Mouse (Mus musculus): Measurements from ENCODE around the gene Cfap100. TPM values are rescaled to one million over a fixed set of nuclear protein-coding genes. Genes with fewer than 3 reads are reported as not detected.

The Cfap100 gene
- polyA plus RNA-seq, 1 experiment from 2014 or later, result 0.23 TPM

GRCm38 (mm10) chr6:90411926-90412325, 16.7 kb downstream of the Cfap100 start:
- ATAC-seq, result no peak
- no peak overlapping the region for H3K9ac ChIP-seq

GRCm38 (mm10) chr6:90410972-90411371, 17.6 kb downstream of the Cfap100 start:
- ATAC-seq, result no peak
- no peaks in the 10 kb centered on the region for H3K36me3 ChIP-seq
- no peaks in the 10 kb centered on the region for H3K27me3 ChIP-seq (replicated peaks)
- no peaks in the 10 kb centered on the region for H3K9me3 ChIP-seq
- H3K4me1 ChIP-seq (replicated peaks), result no peaks in the 10 kb centered on the region
- WGBS, result 67% methylated on average over 1 of the region's 1 CpGs
- H3K9ac ChIP-seq, result no peak overlapping the region
- H3K4me3 ChIP-seq (replicated peaks), result no peak overlapping the region
- no peak overlapping the region for H3K4me2 ChIP-seq (replicated peaks)
- H3K27ac ChIP-seq, result no peak overlapping the region

More at GRCm38 (mm10) chr6:90411926-90412325, 16.7 kb downstream of the Cfap100 start:
- Histone ChIP-seq H3K27me3 (replicated peaks) (no peaks in the 10 kb centered on the region), H3K27ac (no peak overlapping the region), H3K36me3 (no peaks in the 10 kb centered on the region), H3K4me1 (replicated peaks) (no peaks in the 10 kb centered on the region), H3K4me2 (replicated peaks) (no peak overlapping the region), H3K4me3 (replicated peaks) (no peak overlapping the region), H3K9me3 (no peaks in the 10 kb centered on the region)
- WGBS, result 72% methylated on average over 7 of the region's 7 CpGs

- Histone ChIP-seq H3K27ac (no peak overlapping the region), H3K4me1 (replicated peaks) (no peaks in the 10 kb centered on the region), H3K9me3 (no peaks in the 10 kb centered on the region), H3K9ac (no peak overlapping the region), H3K27me3 (replicated peaks) (no peaks in the 10 kb centered on the region), H3K36me3 (no peaks in the 10 kb centered on the region), H3K4me3 (replicated peaks) (no peak overlapping the region), H3K4me2 (replicated peaks) (no peak overlapping the region)
- peak; percentile 59; the same call in 1 of the 2 replicates for ATAC-seq
Measured at GRCm38 (mm10) chr6:90408632-90409031, 20.0 kb downstream of the Cfap100 start.

DNA sequence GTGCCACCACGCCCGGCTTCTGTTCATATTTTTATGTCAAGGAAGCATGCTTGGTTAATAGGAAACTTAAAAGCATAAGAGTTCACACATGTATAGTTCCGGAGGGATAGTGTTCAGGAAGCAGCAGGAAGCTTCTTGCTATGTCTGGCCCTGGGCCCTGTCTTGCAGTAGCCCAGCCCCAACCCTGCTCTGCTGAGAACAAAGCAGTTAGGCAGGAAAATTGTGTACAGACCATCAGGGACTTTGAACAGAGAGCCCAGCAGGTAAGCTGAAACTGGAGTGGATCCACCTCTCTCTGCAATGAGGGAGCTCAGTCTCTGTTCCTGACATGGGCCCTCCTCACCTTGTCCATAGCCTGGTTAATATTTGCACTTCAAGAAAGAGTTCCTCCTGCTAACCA, 31.3 kb downstream of the Cfap100 start:
- ATAC-seq, result peak; percentile 81
- Histone ChIP-seq H3K4me2 (replicated peaks) (no peak overlapping the region), H3K4me1 (replicated peaks) (no peaks in the 10 kb centered on the region), H3K4me3 (replicated peaks) (no peak overlapping the region), H3K9ac (no peak overlapping the region), H3K27me3 (replicated peaks) (no peaks in the 10 kb centered on the region), H3K36me3 (0 out of 2 replicates have a peak, but pooled peaks cover 3% of the 10 kb centered on the region), H3K9me3 (no peaks in the 10 kb centered on the region), H3K27ac (peak overlapping the region; percentile 54; the same call in 1 of the 2 replicates)
- WGBS, result 88% methylated on average over 3 of the region's 3 CpGs

GRCm38 (mm10) chr6:90395751-90396150, 32.8 kb downstream of the Cfap100 start:
- H3K4me3 ChIP-seq (replicated peaks), result no peak overlapping the region
- no peaks in the 10 kb centered on the region for H3K4me1 ChIP-seq (replicated peaks)
- no peak overlapping the region for H3K9ac ChIP-seq
- 0 out of 2 replicates have a peak, but pooled peaks cover 3% of the 10 kb centered on the region for H3K36me3 ChIP-seq
- no peaks in the 10 kb centered on the region for H3K27me3 ChIP-seq (replicated peaks)
- no peak overlapping the region for H3K4me2 ChIP-seq (replicated peaks)
- H3K27ac ChIP-seq, result no peak overlapping the region
- ATAC-seq, result no peak
- no peaks in the 10 kb centered on the region for H3K9me3 ChIP-seq
- WGBS, result 88% methylated on average over 2 of the region's 2 CpGs

- no peaks in the 10 kb centered on the region for H3K9me3 ChIP-seq
- ATAC-seq, result peak; percentile 24; the same call in 1 of the 2 replicates
- no peak overlapping the region for H3K4me2 ChIP-seq (replicated peaks)
- H3K36me3 ChIP-seq, result 0 out of 2 replicates have a peak, but pooled peaks cover 2% of the 10 kb centered on the region
- H3K4me1 ChIP-seq (replicated peaks), result no peaks in the 10 kb centered on the region
- no peak overlapping the region for H3K27ac ChIP-seq
- no peak overlapping the region for H3K4me3 ChIP-seq (replicated peaks)
- no peaks in the 10 kb centered on the region for H3K27me3 ChIP-seq (replicated peaks)
- WGBS, result 49% methylated on average over 3 of the region's 3 CpGs
- H3K9ac ChIP-seq, result no peak overlapping the region
Measured at GRCm38 (mm10) chr6:90393948-90394347, 34.6 kb downstream of the Cfap100 start.

DNA sequence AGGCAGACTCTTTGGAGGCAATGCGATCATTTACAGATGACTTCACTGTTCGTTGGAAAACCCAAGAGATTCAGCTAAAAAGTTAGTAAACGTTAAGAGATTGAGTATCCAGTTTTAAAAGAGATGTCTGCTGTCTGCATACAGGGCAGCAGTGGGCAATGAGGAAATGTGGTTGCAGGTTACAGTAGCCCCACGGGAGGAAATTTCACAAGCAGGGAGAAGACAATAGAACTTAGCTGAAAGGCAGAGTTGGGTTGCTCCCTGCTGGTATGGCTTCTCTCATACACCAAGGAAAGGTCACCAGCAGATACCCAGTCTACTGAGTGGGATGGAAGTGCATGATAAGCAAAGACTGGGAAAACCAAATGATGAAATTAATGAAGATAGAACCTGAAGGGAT, 38.0 kb downstream of the Cfap100 start:
- no peak overlapping the region for H3K9ac ChIP-seq
- no peak overlapping the region for H3K27ac ChIP-seq
- WGBS, result 88% methylated on average over 4 of the region's 4 CpGs
- ATAC-seq, result no peak
- H3K4me3 ChIP-seq (replicated peaks), result no peak overlapping the region
- no peak overlapping the region for H3K4me2 ChIP-seq (replicated peaks)
- H3K27me3 ChIP-seq (replicated peaks), result no peaks in the 10 kb centered on the region
- no peaks in the 10 kb centered on the region for H3K9me3 ChIP-seq
- peaks cover 14% of the 10 kb centered on the region; the same call in 1 of the 2 replicates for H3K36me3 ChIP-seq
- no peaks in the 10 kb centered on the region for H3K4me1 ChIP-seq (replicated peaks)

DNA sequence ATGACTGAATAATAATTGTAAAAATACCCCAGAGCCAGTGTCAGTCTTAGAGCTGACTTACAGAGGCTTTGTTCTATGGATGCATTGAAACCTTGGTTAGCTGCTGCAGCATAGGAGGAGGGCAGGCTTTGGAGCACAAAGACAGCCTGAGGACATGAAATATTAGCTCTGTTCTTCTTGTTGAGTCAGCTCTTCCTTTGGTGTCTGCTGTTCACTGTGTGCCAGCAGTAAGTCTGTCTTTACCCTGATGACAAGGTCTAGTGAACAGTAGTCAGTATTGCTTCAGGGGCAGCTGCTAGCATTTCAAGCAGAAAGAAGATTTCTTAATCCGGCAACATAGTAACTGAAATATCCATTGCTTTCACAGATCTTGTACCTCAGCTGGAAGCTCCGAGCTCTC, 47.1 kb downstream of the Cfap100 start:
- H3K4me3 ChIP-seq (replicated peaks), result no peak overlapping the region
- 94% methylated on average over 2 of the region's 2 CpGs for WGBS
- H3K27ac ChIP-seq, result no peak overlapping the region
- no peaks in the 10 kb centered on the region for H3K27me3 ChIP-seq (replicated peaks)
- H3K4me2 ChIP-seq (replicated peaks), result no peak overlapping the region
- peaks cover 43% of the 10 kb centered on the region for H3K36me3 ChIP-seq
- ATAC-seq, result no peak
- H3K4me1 ChIP-seq (replicated peaks), result no peaks in the 10 kb centered on the region
- H3K9ac ChIP-seq, result no peak overlapping the region
- no peaks in the 10 kb centered on the region for H3K9me3 ChIP-seq

DNA sequence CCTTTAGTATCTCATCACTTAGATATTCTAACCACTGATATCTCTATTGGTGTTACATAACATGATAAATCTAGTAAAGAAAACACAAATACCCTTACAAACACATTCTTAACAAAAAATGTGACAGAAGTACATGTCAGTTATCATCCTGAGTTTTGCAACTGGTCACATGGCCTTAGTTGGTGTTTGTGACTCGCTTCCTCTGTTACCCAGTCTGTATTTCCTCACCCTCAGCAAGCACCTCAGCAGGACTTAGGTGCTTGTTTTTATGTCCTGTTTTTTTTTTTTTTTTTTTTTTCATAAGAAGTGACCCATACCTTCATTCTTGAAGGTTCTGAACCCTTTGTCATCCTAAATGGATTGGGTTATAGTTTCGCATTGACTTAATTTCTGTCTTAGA, 50.9 kb downstream of the Cfap100 start:
- no peak overlapping the region for H3K9ac ChIP-seq
- no peak for ATAC-seq
- WGBS, result 92% methylated on average over 2 of the region's 2 CpGs
- H3K27me3 ChIP-seq (replicated peaks), result no peaks in the 10 kb centered on the region
- no peak overlapping the region for H3K4me2 ChIP-seq (replicated peaks)
- peaks cover 38% of the 10 kb centered on the region for H3K36me3 ChIP-seq
- H3K4me3 ChIP-seq (replicated peaks), result no peak overlapping the region
- no peaks in the 10 kb centered on the region for H3K4me1 ChIP-seq (replicated peaks)
- no peaks in the 10 kb centered on the region for H3K9me3 ChIP-seq
- no peak overlapping the region for H3K27ac ChIP-seq

DNA sequence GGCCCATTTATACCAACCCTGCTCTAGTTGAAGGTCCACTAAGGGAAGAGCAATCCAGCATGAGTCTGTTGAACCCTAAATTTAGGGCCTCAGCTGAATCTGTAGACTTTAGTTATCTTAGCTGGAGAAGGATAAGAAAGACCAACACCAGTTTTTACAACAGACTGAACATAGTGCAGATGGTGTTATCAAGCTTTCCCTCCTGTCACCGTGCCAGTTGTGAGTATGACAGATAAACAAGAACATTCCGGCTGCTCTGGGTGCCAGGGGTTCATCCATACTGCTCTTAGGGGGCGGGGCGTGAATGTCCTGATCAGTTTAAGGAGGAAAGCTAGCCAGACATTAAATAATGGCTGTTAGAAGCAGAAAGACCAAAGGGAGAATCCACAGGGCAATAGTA, 54.0 kb downstream of the Cfap100 start:
- no peak for ATAC-seq
- H3K36me3 ChIP-seq, result peaks cover 18% of the 10 kb centered on the region; the same call in 1 of the 2 replicates
- no peak overlapping the region for H3K27ac ChIP-seq
- H3K4me2 ChIP-seq (replicated peaks), result no peak overlapping the region
- no peaks in the 10 kb centered on the region for H3K9me3 ChIP-seq
- peaks cover 11% of the 10 kb centered on the region for H3K4me1 ChIP-seq (replicated peaks)
- no peak overlapping the region for H3K9ac ChIP-seq
- no peaks in the 10 kb centered on the region for H3K27me3 ChIP-seq (replicated peaks)
- no peak overlapping the region for H3K4me3 ChIP-seq (replicated peaks)
- WGBS, result 74% methylated on average over 4 of the region's 4 CpGs

- ATAC-seq, result peak; percentile 88
- Histone ChIP-seq H3K4me3 (replicated peaks) (peak overlapping the region; percentile 97), H3K9me3 (no peaks in the 10 kb centered on the region), H3K27me3 (replicated peaks) (no peaks in the 10 kb centered on the region), H3K4me2 (replicated peaks) (peak overlapping the region; percentile 91), H3K27ac (peak overlapping the region; percentile 86), H3K4me1 (replicated peaks) (peaks cover 11% of the 10 kb centered on the region), H3K36me3 (0 out of 2 replicates have a peak, but pooled peaks cover 11% of the 10 kb centered on the region), H3K9ac (peak overlapping the region; percentile 86)
- under 1% methylated on average over 98 of the region's 98 CpGs for WGBS
Measured at GRCm38 (mm10) chr6:90369725-90370553, 58.7 kb downstream of the Cfap100 start.

GRCm38 (mm10) chr6:90368976-90369724, 59.4 kb downstream of the Cfap100 start, which contains the start of gene Zxdc:
Gene Zxdc, plus strand, starts transcription at chr6:90369492.
- Histone ChIP-seq H3K4me1 (replicated peaks) (peaks cover 11% of the 10 kb centered on the region), H3K4me2 (replicated peaks) (peak within 1 kb of the TSS; percentile 91), H3K9me3 (no peaks in the 10 kb centered on the region), H3K9ac (peak within 1 kb of the TSS; percentile 86), H3K36me3 (0 out of 2 replicates have a peak, but pooled peaks cover 8% of the 10 kb centered on the region), H3K27ac (peak within 1 kb of the TSS; percentile 86), H3K4me3 (replicated peaks) (peak within 1 kb of the TSS; percentile 97), H3K27me3 (replicated peaks) (no peaks in the 10 kb centered on the region)
- WGBS, result 6% methylated on average over 41 of the region's 41 CpGs
- peak; percentile 98 for ATAC-seq
